Mouse (Mus musculus) forebrain, embryonic 14.5 days (tissue): ENCODE results near the gene Clec16a. TPM values are rescaled to one million over a fixed set of nuclear protein-coding genes. Genes with fewer than 3 reads are reported as not detected.

ENCODE experiments used
- ATAC-seq: fragments of 200-750 bp; cut with Nextera tagmentation; 2 replicates; pipeline ENCODE4 v1.8.0; 2017; ENCODE audit warnings: mild to moderate bottlenecking, moderate library complexity
- DNase-seq: peaks from one replicate; pipeline ENCODE4 v3.0.0-alpha.2; 2015; ENCODE audit warnings: low spot score
- H3K27ac ChIP-seq: fragments of 300-500 bp; sonication (generic); 2 replicates; pipeline ENCODE4 v1.5.1; 2014; ENCODE audit warnings: low read depth, mild to moderate bottlenecking, control low read depth, low read length, moderate library complexity
- H3K27me3 ChIP-seq: fragments of 300-500 bp; sonication (generic); replicated peaks from 2 replicates; pipeline ENCODE4 v1.6.1; 2014; ENCODE audit warnings: low read length, control low read depth, mixed read lengths; ENCODE audit not compliant: control insufficient read depth, insufficient read depth
- H3K36me3 ChIP-seq: fragments of 300-500 bp; sonication (generic); 2 replicates; pipeline ENCODE4 v1.6.1; 2014; ENCODE audit warnings: low read length, control low read depth; ENCODE audit not compliant: control insufficient read depth, insufficient read depth
- H3K4me1 ChIP-seq: fragments of 300-500 bp; sonication (generic); 2 replicates; pipeline ENCODE4 v1.6.1; 2014; ENCODE audit warnings: antibody characterized with exemption, low read length, control low read depth; ENCODE audit not compliant: control insufficient read depth, insufficient read depth
- H3K4me2 ChIP-seq: fragments of 300-500 bp; sonication (generic); 2 replicates; pipeline ENCODE4 v1.6.1; 2014; ENCODE audit warnings: mild to moderate bottlenecking, control low read depth, low read length
- H3K4me3 ChIP-seq: fragments of 300-500 bp; sonication (generic); 2 replicates; pipeline ENCODE4 v1.5.1; 2014; ENCODE audit warnings: low read depth, low read length, control low read depth
- H3K9ac ChIP-seq: fragments of 300-500 bp; sonication (generic); 2 replicates; pipeline ENCODE4 v1.6.1; 2014; ENCODE audit warnings: mild to moderate bottlenecking, low read length, control low read depth, moderate library complexity
- H3K9me3 ChIP-seq: fragments of 300-500 bp; sonication (generic); replicated peaks from 2 replicates; pipeline ENCODE4 v1.6.1; 2016; ENCODE audit warnings: low read length, control low read depth, mixed read lengths; ENCODE audit not compliant: control insufficient read depth
- WGBS: fragments of 180-500 bp; shearing (Covaris S2); extraction: QIAGEN DNeasy Blood & Tissue Kit; methylation state at CpG from one replicate; pipeline ENCODE4 v1.1.7; 2014; 5-methylcytosine and 5-hydroxymethylcytosine counted together
- polyA plus RNA-seq: library from polyadenylated mRNA; unstranded; fragments of >200 nt; fragmentation: Nextera tagmentation; extraction: Ambion mirVana; gene quantifications from 2 replicates; pipeline ENCODE4 v1.2.1, GENCODE M21; 2014

The Clec16a gene
- polyA plus RNA-seq, 1 experiment from 2014 or later: 50.2 TPM

DNA sequence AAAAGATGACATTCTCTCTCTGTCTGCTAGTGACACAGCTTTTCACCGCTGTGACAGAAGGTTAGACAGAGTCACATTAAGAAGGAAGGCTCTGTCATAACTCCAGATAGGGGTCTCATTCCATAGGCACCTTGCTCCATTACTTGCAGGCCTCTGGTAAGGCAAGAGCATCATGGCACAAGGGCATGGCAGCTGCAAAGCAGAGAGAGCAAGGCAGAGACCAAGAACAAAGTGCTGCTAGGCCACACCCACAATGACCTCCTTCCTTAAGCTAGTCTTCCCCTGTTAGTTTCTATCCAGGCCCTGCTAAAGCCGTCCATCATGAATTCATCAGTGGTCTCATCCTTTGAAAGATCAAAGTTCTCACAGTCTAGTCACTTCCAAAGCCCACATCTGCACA is 170.5 kb downstream of the Clec16a start:
- WGBS: 84% methylated on average over 2 of the region's 2 CpGs
- H3K27ac ChIP-seq: no peak overlapping the region
- H3K9ac ChIP-seq: no peak overlapping the region
- no peaks in the 10 kb centered on the region for H3K4me1 ChIP-seq
- H3K9me3 ChIP-seq: no peaks in the 10 kb centered on the region
- ATAC-seq: no peak
- DNase-seq: no peak
- no peak overlapping the region for H3K4me2 ChIP-seq
- no peaks in the 10 kb centered on the region for H3K36me3 ChIP-seq
- H3K4me3 ChIP-seq: no peak overlapping the region
- H3K27me3 ChIP-seq: no peaks in the 10 kb centered on the region

DNA sequence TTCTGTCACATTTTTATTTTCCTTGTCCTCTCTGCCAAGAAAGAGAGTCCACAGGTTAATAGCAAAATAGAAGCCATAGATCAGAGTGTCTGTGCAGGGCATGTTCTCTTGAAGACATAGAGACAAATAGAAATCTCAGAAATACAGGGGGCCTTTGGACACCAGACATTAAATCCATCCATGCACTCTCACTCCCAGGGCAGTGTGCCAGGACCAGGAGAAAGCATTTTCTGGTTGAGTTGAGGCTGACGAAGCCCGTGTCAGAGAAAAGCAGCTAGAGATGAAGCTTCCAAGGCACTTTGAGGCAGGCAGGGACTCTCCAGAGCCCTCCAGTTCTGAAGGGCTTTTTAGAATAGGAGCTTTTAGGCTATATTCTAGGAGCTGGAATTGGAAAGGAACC is 171.6 kb downstream of the Clec16a start:
- H3K4me3 ChIP-seq: no peak overlapping the region

DNA sequence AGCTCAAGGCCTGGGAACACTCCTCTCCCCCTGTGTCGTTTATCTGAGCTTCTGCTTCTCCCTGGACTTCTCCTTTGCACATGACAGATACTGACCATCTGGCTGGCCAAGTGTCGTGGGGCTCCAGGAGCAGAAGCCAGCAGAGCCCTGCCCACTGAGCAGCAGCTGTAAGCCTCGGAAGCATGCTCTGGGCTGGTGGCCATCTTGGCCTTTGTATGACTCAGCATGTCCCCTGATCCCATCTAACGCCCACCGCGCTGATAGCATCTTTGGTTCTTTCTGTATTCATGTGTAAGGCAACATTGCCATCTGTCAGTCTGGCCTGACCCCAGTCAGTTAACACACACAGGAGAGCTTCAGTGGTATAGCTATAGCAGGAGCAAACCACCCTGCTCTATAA is 174.8 kb downstream of the Clec16a start:
- H3K9ac ChIP-seq: no peak overlapping the region
- H3K4me3 ChIP-seq: no peak overlapping the region
- ATAC-seq: no peak; the same call in 1 of the 2 replicates
- no peak overlapping the region for H3K27ac ChIP-seq
- H3K4me2 ChIP-seq: no peak overlapping the region
- H3K9me3 ChIP-seq: no peaks in the 10 kb centered on the region
- peak; percentile 15 for DNase-seq
- H3K27me3 ChIP-seq: no peaks in the 10 kb centered on the region
- H3K36me3 ChIP-seq: no peaks in the 10 kb centered on the region
- 57% methylated on average over 6 of the region's 6 CpGs for WGBS
- H3K4me1 ChIP-seq: no peaks in the 10 kb centered on the region

More for the DNA sequence above, 171.6 kb downstream of the Clec16a start:
- DNase-seq (no peak), ATAC-seq (no peak)
- Histone ChIP-seq H3K4me2 (no peak overlapping the region), H3K4me1 (no peaks in the 10 kb centered on the region), H3K27ac (no peak overlapping the region), H3K36me3 (no peaks in the 10 kb centered on the region), H3K9ac (no peak overlapping the region), H3K9me3 (no peaks in the 10 kb centered on the region), H3K27me3 (no peaks in the 10 kb centered on the region)
- WGBS: 34% methylated on average over 2 of the region's 2 CpGs

DNA sequence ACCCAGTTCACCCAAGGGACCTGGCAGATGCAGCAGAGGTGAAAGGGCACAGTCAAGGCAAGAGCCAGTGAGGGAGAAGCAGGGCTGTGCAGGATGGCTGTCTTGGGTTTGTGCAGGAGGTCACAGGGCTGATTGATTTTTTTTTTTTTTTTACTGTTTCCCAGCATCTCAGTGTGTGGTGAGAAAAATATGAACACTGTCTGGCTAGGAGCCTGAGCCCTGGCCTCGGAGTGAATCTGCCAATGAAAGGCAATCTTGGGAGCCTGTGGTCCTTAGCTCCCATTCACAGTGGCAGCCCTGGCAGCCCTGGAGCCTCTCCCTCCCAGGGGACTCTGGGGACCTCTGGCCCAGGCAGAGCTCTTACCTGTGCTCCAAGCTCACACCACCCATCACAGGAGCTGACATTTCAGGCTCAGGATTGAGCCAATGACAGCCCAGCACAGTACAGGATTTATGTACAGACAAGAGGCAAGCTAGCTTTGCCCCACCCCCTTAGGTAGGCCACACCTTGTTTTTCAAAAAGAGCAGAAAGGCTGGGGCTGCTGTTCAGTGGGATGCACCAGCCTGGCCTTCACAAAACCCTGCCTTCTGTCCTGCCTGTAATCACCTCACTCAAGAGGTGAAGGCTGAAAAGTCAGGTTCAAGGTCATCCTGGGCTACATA is 177.9 kb downstream of the Clec16a start:
- no peak for ATAC-seq
- H3K4me1 ChIP-seq: no peaks in the 10 kb centered on the region
- H3K9ac ChIP-seq: no peak overlapping the region
- H3K27ac ChIP-seq: no peak overlapping the region
- no peaks in the 10 kb centered on the region for H3K9me3 ChIP-seq
- no peak overlapping the region for H3K4me3 ChIP-seq
- no peaks in the 10 kb centered on the region for H3K27me3 ChIP-seq
- no peak for DNase-seq
- no peaks in the 10 kb centered on the region for H3K36me3 ChIP-seq
- H3K4me2 ChIP-seq: no peak overlapping the region
- 47% methylated on average over 1 of the region's 1 CpGs for WGBS

DNA sequence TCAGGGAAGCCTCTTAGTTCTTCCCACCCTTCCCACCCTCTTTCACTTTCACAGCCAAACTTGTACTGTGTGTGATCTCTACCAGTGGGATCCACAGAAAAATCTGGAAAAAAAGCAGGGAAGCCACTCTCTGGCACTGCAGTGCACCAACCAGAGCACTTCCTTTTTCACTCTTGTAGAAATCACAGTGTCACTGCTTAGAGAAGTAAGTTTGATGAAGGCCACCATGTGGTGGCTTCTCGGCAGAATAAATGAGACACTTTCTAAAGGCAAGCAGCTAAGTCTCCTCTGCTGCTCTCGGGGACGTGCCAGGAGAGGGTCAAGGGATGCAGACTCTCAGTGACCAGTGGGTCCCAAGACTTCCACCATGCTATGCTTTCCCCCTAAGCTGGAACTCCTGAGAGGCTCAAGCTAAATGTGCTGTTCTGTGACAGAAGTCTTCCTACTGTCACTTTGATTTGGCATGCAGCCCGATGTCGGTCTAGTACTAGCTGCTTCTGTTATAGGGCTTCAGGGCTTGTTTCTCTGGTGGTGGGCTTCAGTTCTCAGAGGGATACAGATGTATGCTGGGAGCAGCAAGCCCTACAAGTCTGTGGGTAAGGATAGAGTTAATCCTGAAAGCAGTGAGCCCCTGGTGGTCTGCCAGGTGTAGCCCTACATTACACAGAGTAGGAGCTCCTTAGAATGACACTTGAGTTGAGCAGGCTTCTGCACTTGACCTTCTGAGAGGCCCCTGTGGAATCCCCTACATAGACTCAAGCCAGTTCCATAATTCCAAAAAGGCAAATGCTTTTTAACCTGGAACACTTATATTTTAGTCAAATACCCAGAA is 178.9 kb downstream of the Clec16a start:
- Histone ChIP-seq H3K27me3 (no peaks in the 10 kb centered on the region), H3K36me3 (no peaks in the 10 kb centered on the region), H3K4me3 (no peak overlapping the region), H3K9ac (no peak overlapping the region), H3K9me3 (no peaks in the 10 kb centered on the region), H3K4me1 (no peaks in the 10 kb centered on the region), H3K27ac (no peak overlapping the region), H3K4me2 (no peak overlapping the region)
- 84% methylated on average over 5 of the region's 5 CpGs for WGBS
- DNase-seq (no peak), ATAC-seq (no peak)

DNA sequence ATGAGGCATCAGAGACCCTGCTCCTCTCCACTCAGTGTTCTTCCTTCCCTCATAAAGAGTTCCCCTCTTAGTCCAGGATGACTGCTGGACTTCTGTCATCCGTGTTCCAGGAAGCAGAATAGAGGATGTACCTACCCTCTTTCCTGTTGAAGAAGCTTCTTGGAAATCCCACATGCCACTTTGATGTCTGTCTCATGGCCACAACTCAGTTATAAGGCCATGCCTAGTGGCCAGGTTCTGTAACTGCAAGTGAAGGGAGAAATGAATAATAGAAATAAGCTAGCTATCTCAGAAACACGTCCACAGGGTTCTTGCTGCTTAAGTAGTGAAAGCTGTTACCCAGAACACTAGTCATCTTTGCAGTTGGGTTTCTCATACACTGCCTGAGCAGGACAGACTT is 180.0 kb downstream of the Clec16a start:
- H3K4me3 ChIP-seq: no peak overlapping the region
- 56% methylated on average over 2 of the region's 2 CpGs for WGBS
- H3K9me3 ChIP-seq: no peaks in the 10 kb centered on the region
- no peaks in the 10 kb centered on the region for H3K4me1 ChIP-seq
- H3K9ac ChIP-seq: no peak overlapping the region
- DNase-seq (no peak), ATAC-seq (no peak)
- H3K36me3 ChIP-seq: no peaks in the 10 kb centered on the region
- H3K27me3 ChIP-seq: no peaks in the 10 kb centered on the region
- H3K27ac ChIP-seq: no peak overlapping the region
- no peak overlapping the region for H3K4me2 ChIP-seq

DNA sequence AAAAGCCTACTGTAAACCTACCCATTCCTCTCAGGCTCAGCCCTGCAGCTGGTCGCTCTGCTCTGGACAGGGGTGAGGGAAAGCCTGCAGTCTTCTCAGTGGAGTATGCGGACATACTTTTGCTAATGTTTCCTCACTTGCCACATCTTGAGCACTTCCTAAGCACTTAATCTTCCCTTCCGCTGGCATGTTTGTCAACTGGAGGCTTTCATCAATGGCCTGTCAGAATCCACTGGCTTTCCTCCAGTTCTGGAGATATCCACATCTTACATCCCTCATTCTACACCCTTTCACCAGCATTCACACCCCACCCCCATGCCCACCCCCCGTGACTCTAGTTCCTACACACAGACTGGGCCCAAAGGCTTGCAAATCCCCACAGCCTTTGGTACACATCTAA is 182.5 kb downstream of the Clec16a start:
- Histone ChIP-seq H3K9ac (no peak overlapping the region), H3K27ac (no peak overlapping the region), H3K36me3 (no peaks in the 10 kb centered on the region), H3K4me1 (no peaks in the 10 kb centered on the region), H3K4me3 (no peak overlapping the region), H3K4me2 (no peak overlapping the region), H3K27me3 (no peaks in the 10 kb centered on the region), H3K9me3 (no peaks in the 10 kb centered on the region)
- 74% methylated on average over 4 of the region's 4 CpGs for WGBS
- DNase-seq (no peak), ATAC-seq (no peak)

DNA sequence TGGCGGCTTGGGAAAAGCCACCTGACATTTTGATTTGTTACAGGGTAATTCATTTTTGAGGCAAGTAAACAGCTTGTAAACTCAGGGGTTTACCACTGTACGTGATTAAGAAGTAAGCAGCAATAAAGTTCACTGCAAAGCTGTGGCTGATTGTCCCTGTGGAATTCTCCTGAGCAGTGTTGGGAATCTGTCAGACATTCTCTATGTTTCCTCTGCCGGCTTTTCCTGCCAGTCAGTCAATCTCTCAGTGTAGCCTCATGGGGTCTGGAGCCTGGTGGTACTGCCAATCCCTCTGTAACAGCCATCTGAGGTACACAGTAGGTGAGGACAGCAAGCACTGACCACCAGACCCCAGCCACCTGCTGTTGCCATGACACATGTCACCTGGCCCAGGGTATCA is 183.7 kb downstream of the Clec16a start:
- no peak overlapping the region for H3K4me3 ChIP-seq
- WGBS: 68% methylated on average over 3 of the region's 3 CpGs
- no peaks in the 10 kb centered on the region for H3K27me3 ChIP-seq
- no peak overlapping the region for H3K27ac ChIP-seq
- no peaks in the 10 kb centered on the region for H3K4me1 ChIP-seq
- no peaks in the 10 kb centered on the region for H3K9me3 ChIP-seq
- H3K36me3 ChIP-seq: no peaks in the 10 kb centered on the region
- no peak overlapping the region for H3K9ac ChIP-seq
- DNase-seq (no peak), ATAC-seq (no peak)
- H3K4me2 ChIP-seq: no peak overlapping the region

DNA sequence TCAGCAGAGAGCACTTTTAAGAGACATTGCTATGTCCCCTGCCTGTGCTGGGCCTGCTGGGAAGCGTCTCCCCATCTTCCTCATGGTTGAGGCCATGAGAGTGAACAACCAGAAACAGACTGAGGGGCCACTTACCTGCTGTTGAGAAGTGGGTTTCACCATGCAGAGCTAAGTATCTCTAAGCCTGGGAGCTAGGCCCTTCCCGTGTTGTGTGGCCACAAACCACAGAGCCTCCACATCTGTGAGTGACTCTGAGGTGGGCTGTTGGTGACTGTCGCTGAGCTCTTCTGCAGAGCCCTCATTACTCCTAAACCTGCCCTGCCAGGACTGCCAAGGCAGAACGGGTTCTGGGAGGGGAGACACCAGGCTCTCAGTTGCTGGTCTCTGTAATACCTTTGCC is 185.8 kb downstream of the Clec16a start:
- no peaks in the 10 kb centered on the region for H3K36me3 ChIP-seq
- H3K9me3 ChIP-seq: no peaks in the 10 kb centered on the region
- H3K4me3 ChIP-seq: no peak overlapping the region
- no peaks in the 10 kb centered on the region for H3K27me3 ChIP-seq
- H3K4me2 ChIP-seq: no peak overlapping the region
- 80% methylated on average over 4 of the region's 4 CpGs for WGBS
- no peak for ATAC-seq
- no peak overlapping the region for H3K9ac ChIP-seq
- no peaks in the 10 kb centered on the region for H3K4me1 ChIP-seq
- no peak overlapping the region for H3K27ac ChIP-seq
- DNase-seq: no peak
